Mouse (Mus musculus): ENCODE measurements around the gene Acvr2b.

- TF ChIP-seq POLR2A (IDR thresholded peaks at IDR 0.05; ENCODE audit: low read depth, low read length): no peak
- no peak for TF ChIP-seq CTCF (IDR thresholded peaks at IDR 0.05; ENCODE audit: extremely low read depth, insufficient read length, insufficient replicate concordance, low read depth, low read length)
Measured at GRCm38 (mm10) chr9:119355943-119356342, 46.0 kb upstream of the Acvr2b start.

All from small intestine, adult 2 months (tissue).